Comparison of ENCODE assay signal across 8 mouse cellular contexts in the genomic region with DNA sequence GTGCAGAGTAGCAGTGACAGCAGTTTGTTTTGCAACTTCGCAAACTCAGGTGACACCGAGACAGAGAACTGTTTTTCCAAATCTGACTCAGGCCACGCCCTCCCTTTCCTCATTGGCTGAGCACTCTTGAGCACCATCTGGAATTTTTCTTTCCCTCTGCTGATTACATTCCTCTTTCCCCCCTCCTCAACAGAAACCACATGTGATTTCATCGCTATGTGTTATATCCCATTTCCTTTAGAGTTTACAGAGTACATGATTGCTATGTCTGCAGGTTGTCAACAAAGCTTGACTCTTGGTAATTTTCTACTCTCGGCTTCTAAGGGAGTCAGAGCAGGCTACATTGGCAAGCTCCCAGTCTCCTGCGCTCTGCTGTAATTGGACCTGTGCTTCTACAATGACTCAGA. TPM values are rescaled to one million over a fixed set of nuclear protein-coding genes. Genes with fewer than 3 reads are reported as not detected.
A peak's percentile ranks its signal among the peaks of the same experiment; 100 is the strongest.
DNase-seq lines count a peak whose midpoint lies in the region; ATAC-seq lines count a peak whose summit lies in the region.

No protein-coding gene starts in this region.

- no peaks in the 10 kb centered on the region for H3K27me3 ChIP-seq in heart, embryonic 11.5 days (ENCODE audit: control insufficient read depth, insufficient read depth, low read length)
- no peaks in the 10 kb centered on the region for H3K27me3 ChIP-seq in lung, embryonic 15.5 days
- H3K27me3 ChIP-seq in hindbrain, embryonic 12.5 days, result no peaks in the 10 kb centered on the region

- H3K9me3 ChIP-seq in heart, embryonic 11.5 days (replicated peaks; ENCODE audit: control insufficient read depth, low read length), result peaks cover 6% of the 10 kb centered on the region; the same call in 1 of the 2 replicates
- H3K9me3 ChIP-seq in lung, embryonic 15.5 days, result no peaks in the 10 kb centered on the region
- 0 out of 2 replicates have a peak, but pooled peaks cover 9% of the 10 kb centered on the region for H3K9me3 ChIP-seq in hindbrain, embryonic 12.5 days (replicated peaks)

- H3K4me3 ChIP-seq in heart, embryonic 11.5 days (ENCODE audit: low read depth, low read length), result no peak overlapping the region
- H3K4me3 ChIP-seq in lung, embryonic 15.5 days, result no peak overlapping the region
- no peak overlapping the region for H3K4me3 ChIP-seq in hindbrain, embryonic 12.5 days

- no peaks in the 10 kb centered on the region for H3K36me3 ChIP-seq in heart, embryonic 11.5 days (ENCODE audit: control insufficient read depth, insufficient read depth, low read length)
- no peaks in the 10 kb centered on the region for H3K36me3 ChIP-seq in lung, embryonic 15.5 days
- H3K36me3 ChIP-seq in hindbrain, embryonic 12.5 days, result no peaks in the 10 kb centered on the region

- H3K4me2 ChIP-seq in heart, embryonic 11.5 days, result no peak overlapping the region
- H3K4me2 ChIP-seq in lung, embryonic 15.5 days, result 0 out of 2 replicates have a peak overlapping the region, but pooled peaks have one; percentile 5
- no peak overlapping the region for H3K4me2 ChIP-seq in hindbrain, embryonic 12.5 days (replicated peaks)

- no peaks in the 10 kb centered on the region for H3K4me1 ChIP-seq in heart, embryonic 11.5 days (ENCODE audit: control insufficient read depth, insufficient read depth, low read length)
- H3K4me1 ChIP-seq in lung, embryonic 15.5 days, result no peaks in the 10 kb centered on the region
- H3K4me1 ChIP-seq in hindbrain, embryonic 12.5 days, result no peaks in the 10 kb centered on the region

- no peak overlapping the region for H3K9ac ChIP-seq in heart, embryonic 11.5 days (ENCODE audit: low read depth, low read length)
- no peak overlapping the region for H3K9ac ChIP-seq in lung, embryonic 15.5 days
- H3K9ac ChIP-seq in hindbrain, embryonic 12.5 days, result no peak overlapping the region

- no peak for ATAC-seq in heart, embryonic 11.5 days (replicated peaks; ENCODE audit: insufficient number of reproducible peaks, low FRiP score, low TSS enrichment)
- ATAC-seq in lung, embryonic 15.5 days (ENCODE audit: borderline replicate concordance, extremely low read depth, low FRiP score, low TSS enrichment), result no peak
- no peak for ATAC-seq in hindbrain, embryonic 12.5 days (ENCODE audit: low FRiP score)
- ATAC-seq in inflammation-experienced regulatory T-cells, adult 6 months, result no peak

- WGBS in heart, embryonic 11.5 days (ENCODE audit: insufficient replicate concordance), result 42% methylated on average over 6 of the region's 6 CpGs
- WGBS in lung, embryonic 15.5 days, result 26% methylated on average over 6 of the region's 6 CpGs
- 66% methylated on average over 6 of the region's 6 CpGs for WGBS in hindbrain, embryonic 12.5 days

- no peak overlapping the region for H3K27ac ChIP-seq in heart, embryonic 11.5 days (ENCODE audit: low read depth, low read length)
- H3K27ac ChIP-seq in lung, embryonic 15.5 days, result no peak overlapping the region
- no peak overlapping the region for H3K27ac ChIP-seq in hindbrain, embryonic 12.5 days

- peak; percentile 94 for DNase-seq in heart, adult 11 months
- DNase-seq in adipocyte (ENCODE audit: low spot score), result peak; percentile 14
- DNase-seq in heart, adult 8-10 months (ENCODE audit: low spot score), result peak; percentile 38
- no peak for DNase-seq in thymus, postnatal 4 days

RNA-seq across cellular contexts. Expression of a gene that starts 17.1 kb away (rescaled TPM):
- not detected in 2 replicates for polyA plus RNA-seq in heart, embryonic 11.5 days (2014; fragmentation: Nextera tagmentation; extraction: Ambion mirVana)
- 1 to 10 TPM; 1.9 to 2.6 (median 2.3) TPM for total RNA-seq in heart, adult 8-10 months (2022)
- polyA plus RNA-seq in lung, embryonic 15.5 days (2015; fragmentation: Nextera tagmentation; extraction: Ambion mirVana), result not detected in 2 replicates
- polyA plus RNA-seq in hindbrain, embryonic 12.5 days (2016; fragmentation: Nextera tagmentation; extraction: Ambion mirVana), result 0.15 TPM in 1 of 2 replicates, not detected in the other
- not detected for polyA plus RNA-seq in inflammation-experienced regulatory T-cells, adult 6 months (2017; shearing (Covaris generic))
